Mouse (Mus musculus): ENCODE data around the gene Plxna4. TPM values are rescaled to one million over a fixed set of nuclear protein-coding genes. Genes with fewer than 3 reads are reported as not detected.

The Plxna4 gene
- total RNA-seq, 4 experiments from 2014 or later = 5.7 to 11.7 (median 8.1) TPM

GRCm38 (mm10) chr6:32342272-32342671 is 245.7 kb downstream of the Plxna4 start:
- DNase-seq = no peak

- DNase-seq = no peak
Observed at GRCm38 (mm10) chr6:32338416-32338943, 249.5 kb downstream of the Plxna4 start.

- no peak for DNase-seq
Observed at GRCm38 (mm10) chr6:32331281-32331680, 256.7 kb downstream of the Plxna4 start.

GRCm38 (mm10) chr6:32330034-32330795 is 257.8 kb downstream of the Plxna4 start:
- no peak for DNase-seq

GRCm38 (mm10) chr6:32328028-32328427 is 260.0 kb downstream of the Plxna4 start:
- DNase-seq = peak; percentile 30

GRCm38 (mm10) chr6:32327173-32327572 is 260.8 kb downstream of the Plxna4 start:
- no peak for DNase-seq

GRCm38 (mm10) chr6:32326406-32326805 is 261.6 kb downstream of the Plxna4 start:
- DNase-seq = no peak

- no peak for DNase-seq
Observed at GRCm38 (mm10) chr6:32325851-32326250, 262.1 kb downstream of the Plxna4 start.

- DNase-seq = no peak
Observed at GRCm38 (mm10) chr6:32321187-32321586, 266.8 kb downstream of the Plxna4 start.

GRCm38 (mm10) chr6:32320254-32320653 is 267.7 kb downstream of the Plxna4 start:
- no peak for DNase-seq

- no peak for DNase-seq
Observed at GRCm38 (mm10) chr6:32317470-32317869, 270.5 kb downstream of the Plxna4 start.

GRCm38 (mm10) chr6:32315011-32315450 is 273.0 kb downstream of the Plxna4 start:
- DNase-seq = no peak

- DNase-seq = no peak
Observed at GRCm38 (mm10) chr6:32309147-32309546, 278.8 kb downstream of the Plxna4 start.

- DNase-seq = no peak
Observed at GRCm38 (mm10) chr6:32300611-32301010, 287.4 kb downstream of the Plxna4 start.

GRCm38 (mm10) chr6:32281457-32281856 is 306.5 kb downstream of the Plxna4 start:
- no peak for DNase-seq

GRCm38 (mm10) chr6:32280728-32281127 is 307.3 kb downstream of the Plxna4 start:
- DNase-seq = no peak

GRCm38 (mm10) chr6:32271463-32271862 is 316.5 kb downstream of the Plxna4 start:
- DNase-seq = no peak

- DNase-seq = peak; percentile 5
Observed at GRCm38 (mm10) chr6:32266085-32266484, 321.9 kb downstream of the Plxna4 start.

- no peak for DNase-seq
Observed at GRCm38 (mm10) chr6:32261339-32261738, 326.7 kb downstream of the Plxna4 start.

- DNase-seq = no peak
Observed at GRCm38 (mm10) chr6:32260341-32260740, 327.7 kb downstream of the Plxna4 start.

GRCm38 (mm10) chr6:32255191-32255590 is 332.8 kb downstream of the Plxna4 start:
- DNase-seq = no peak

GRCm38 (mm10) chr6:32252168-32252567 is 335.8 kb downstream of the Plxna4 start:
- DNase-seq = no peak

- DNase-seq = no peak
Observed at GRCm38 (mm10) chr6:32251674-32252073, 336.3 kb downstream of the Plxna4 start.

GRCm38 (mm10) chr6:32246036-32246435 is 342.0 kb downstream of the Plxna4 start:
- DNase-seq = no peak
